Comparison of ENCODE assay signal across 15 mouse cellular contexts in genomic region chr8:47411321-47411720, GRCm38 (mm10). TPM values are rescaled to one million over a fixed set of nuclear protein-coding genes. Genes with fewer than 3 reads are reported as not detected.
DNase-seq lines count a peak whose midpoint lies in the region; ATAC-seq and TF ChIP-seq lines count a peak whose summit lies in the region.
"Had no signal": no experiment of that assay in that cellular context is flagged by ENCODE, and none has a peak within 500 bp of the region (broad histone marks: within the 10 kb centered on the region; RNA-seq: fewer than 3 reads in every experiment).

No protein-coding gene starts in this region.

- peaks cover 2% of the 10 kb centered on the region for H3K79me2 ChIP-seq in heart, adult 2 months (replicated peaks; ENCODE audit: control insufficient read depth, insufficient read depth, low read length)

- DNase-seq in heart, adult 2 months = no peak
- DNase-seq in heart, adult 9 months (ENCODE audit: low spot score in 2 of 2) = no peak
- DNase-seq in lung, adult 18-20 months = no peak
- no peak for DNase-seq in intestine, embryonic 14.5 days (ENCODE audit: low spot score)
- DNase-seq in retina, postnatal 1 day = peak; percentile 16
- no peak for DNase-seq in cerebellum, adult 2 months
- DNase-seq in adrenal gland, postnatal 36 days = no peak
- DNase-seq: adrenal gland, postnatal 14 days; cerebellum, adult 18-20 months; gastrocnemius, postnatal 25 days; kidney, adult 2 months; liver, embryonic 13.5 days had no signal

- no peak for TF ChIP-seq EP300 in heart, adult 2 months (IDR thresholded peaks at IDR 0.05; ENCODE audit: insufficient read depth, low read depth, low read length)

- H3K27me3 ChIP-seq in heart, adult 2 months (ENCODE audit: control insufficient read depth, insufficient read depth, low read length) = no peaks in the 10 kb centered on the region
- peaks cover 58% of the 10 kb centered on the region for H3K27me3 ChIP-seq in lung, embryonic 15.5 days
- H3K27me3 ChIP-seq in intestine, embryonic 14.5 days (replicated peaks; ENCODE audit: control insufficient read depth, insufficient read depth, low read length) = peaks cover 57% of the 10 kb centered on the region
- H3K27me3 ChIP-seq in cerebellum, adult 2 months (ENCODE audit: control insufficient read depth, insufficient read depth, low read length) = peaks cover 3% of the 10 kb centered on the region; the same call in 1 of the 2 replicates
- H3K27me3 ChIP-seq: Patski had no signal

- TF ChIP-seq CTCF in heart, adult 2 months (IDR thresholded peaks at IDR 0.05) = no peak
- TF ChIP-seq CTCF in cerebellum, adult 2 months (IDR thresholded peaks at IDR 0.05; ENCODE audit: borderline replicate concordance, insufficient read depth, low read depth, low read length) = no peak

- no peaks in the 10 kb centered on the region for H3K9me3 ChIP-seq in lung, embryonic 15.5 days
- H3K9me3 ChIP-seq in intestine, embryonic 14.5 days (ENCODE audit: control insufficient read depth, low read length) = no peaks in the 10 kb centered on the region
- H3K9me3 ChIP-seq: liver, embryonic 13.5 days had no signal

- H3K4me1 ChIP-seq in heart, adult 2 months (ENCODE audit: control insufficient read depth, insufficient read depth, low read length) = peaks cover 2% of the 10 kb centered on the region
- H3K4me1 ChIP-seq in lung, embryonic 15.5 days = peaks cover 22% of the 10 kb centered on the region
- H3K4me1 ChIP-seq in intestine, embryonic 14.5 days (replicated peaks; ENCODE audit: control insufficient read depth, insufficient read depth, low read length) = no peaks in the 10 kb centered on the region
- 0 out of 2 replicates have a peak, but pooled peaks cover 3% of the 10 kb centered on the region for H3K4me1 ChIP-seq in cerebellum, adult 2 months (ENCODE audit: control insufficient read depth, insufficient read depth, low read length)
- H3K4me1 ChIP-seq: liver, embryonic 13.5 days had no signal

- 25% methylated on average over 12 of the region's 12 CpGs for WGBS in heart, adult 2 months
- WGBS in lung, embryonic 15.5 days = 13% methylated on average over 12 of the region's 12 CpGs
- 9% methylated on average over 12 of the region's 12 CpGs for WGBS in intestine, embryonic 14.5 days
- 21% methylated on average over 12 of the region's 12 CpGs for WGBS in cerebellum, adult 2 months

- H3K4me2 ChIP-seq in lung, embryonic 15.5 days = peak overlapping the region; percentile 95
- peak overlapping the region; percentile 88 for H3K4me2 ChIP-seq in intestine, embryonic 14.5 days (ENCODE audit: low read length)

- intact Hi-C loops in heart, adult 2 months (cut with DNase I) = loop anchor here (5.0 to 10.0 kb wide), 4 partner anchors 53 to 263 kb away; partner anchors contain the start of genes Ing2, Rwdd4a and Trappc11

- no peaks in the 10 kb centered on the region for H3K36me3 ChIP-seq in heart, adult 2 months (ENCODE audit: control insufficient read depth, insufficient read depth, low read length)
- H3K36me3 ChIP-seq in lung, embryonic 15.5 days = no peaks in the 10 kb centered on the region
- H3K36me3 ChIP-seq in intestine, embryonic 14.5 days (ENCODE audit: control insufficient read depth, insufficient read depth, low read length) = no peaks in the 10 kb centered on the region
- H3K36me3 ChIP-seq: liver, embryonic 13.5 days had no signal

- no peak overlapping the region for H3K9ac ChIP-seq in heart, adult 2 months (ENCODE audit: low read depth, low read length)
- no peak overlapping the region for H3K9ac ChIP-seq in lung, embryonic 15.5 days
- H3K9ac ChIP-seq in intestine, embryonic 14.5 days (ENCODE audit: low read length) = no peak overlapping the region
- H3K9ac ChIP-seq: liver, embryonic 13.5 days had no signal

- no peak overlapping the region for H3K27ac ChIP-seq in heart, adult 2 months
- H3K27ac ChIP-seq in lung, embryonic 15.5 days = no peak overlapping the region
- H3K27ac ChIP-seq in intestine, embryonic 14.5 days (ENCODE audit: low read depth) = no peak overlapping the region
- H3K27ac ChIP-seq in cerebellum, adult 2 months (ENCODE audit: insufficient read depth, low read length) = no peak overlapping the region
- H3K27ac ChIP-seq: liver, embryonic 13.5 days had no signal

- ATAC-seq in lung, embryonic 15.5 days (ENCODE audit: borderline replicate concordance, extremely low read depth, low FRiP score, low TSS enrichment) = no peak
- no peak for ATAC-seq in intestine, embryonic 14.5 days (replicated peaks; ENCODE audit: low FRiP score, low TSS enrichment, low read depth)
- ATAC-seq: Patski had no signal

- H3K4me3 ChIP-seq in heart, adult 2 months = peak overlapping the region; percentile 7; the same call in 1 of the 2 replicates
- H3K4me3 ChIP-seq in lung, embryonic 15.5 days = peak overlapping the region; percentile 81; the same call in 1 of the 2 replicates
- 0 out of 2 replicates have a peak overlapping the region, but pooled peaks have one; percentile 60 for H3K4me3 ChIP-seq in intestine, embryonic 14.5 days (ENCODE audit: low read depth, low read length)
- H3K4me3 ChIP-seq in cerebellum, adult 2 months (replicated peaks; ENCODE audit: insufficient read depth, low read depth, low read length) = no peak overlapping the region
- H3K4me3 ChIP-seq: erythroblast, embryonic 14.5 days had no signal

- TF ChIP-seq POLR2A in heart, adult 2 months (IDR thresholded peaks at IDR 0.05; ENCODE audit: insufficient read depth, low read depth, low read length) = no peak
- no peak for TF ChIP-seq POLR2A in cerebellum, adult 2 months (IDR thresholded peaks at IDR 0.05; ENCODE audit: borderline replicate concordance, insufficient read depth, low read length)

RNA-seq across cellular contexts. Expression of gene Stox2, which starts 34.8 kb away (rescaled TPM):
- total RNA-seq in heart, adult 2 months (2021) = 10 to 100 TPM; 10.1 to 11.3 TPM
- polyA plus RNA-seq in heart, adult 2 months (2012; rRNA removed) = 2.6 and 5.7 TPM in 2 replicates
- 11.0 and 12.7 TPM in 2 replicates for polyA plus RNA-seq in lung, embryonic 15.5 days (2015; fragmentation: Nextera tagmentation; extraction: Ambion mirVana)
- 10.6 and 12.8 TPM in 2 replicates for polyA plus RNA-seq in intestine, embryonic 14.5 days (2014; fragmentation: Nextera tagmentation; extraction: Ambion mirVana)
- 19.3 TPM in 2 replicates for polyA plus RNA-seq in cerebellum, adult 2 months (2012; rRNA removed)
- total RNA-seq in adrenal gland, postnatal 36 days (2021) = 10 to 100 TPM; 11.4 to 14.3 TPM
